Mouse (Mus musculus): Measurements from ENCODE around the gene Smco4. TPM values are rescaled to one million over a fixed set of nuclear protein-coding genes. Genes with fewer than 3 reads are reported as not detected.
"Not testable (repeated sequence)": the region's sequence is repeated elsewhere in the genome, so short reads cannot be mapped to it uniquely, and the experiment has no call there.

The Smco4 gene
- polyA plus RNA-seq, 1 experiment from 2014 or later, result 1.7 TPM

DNA sequence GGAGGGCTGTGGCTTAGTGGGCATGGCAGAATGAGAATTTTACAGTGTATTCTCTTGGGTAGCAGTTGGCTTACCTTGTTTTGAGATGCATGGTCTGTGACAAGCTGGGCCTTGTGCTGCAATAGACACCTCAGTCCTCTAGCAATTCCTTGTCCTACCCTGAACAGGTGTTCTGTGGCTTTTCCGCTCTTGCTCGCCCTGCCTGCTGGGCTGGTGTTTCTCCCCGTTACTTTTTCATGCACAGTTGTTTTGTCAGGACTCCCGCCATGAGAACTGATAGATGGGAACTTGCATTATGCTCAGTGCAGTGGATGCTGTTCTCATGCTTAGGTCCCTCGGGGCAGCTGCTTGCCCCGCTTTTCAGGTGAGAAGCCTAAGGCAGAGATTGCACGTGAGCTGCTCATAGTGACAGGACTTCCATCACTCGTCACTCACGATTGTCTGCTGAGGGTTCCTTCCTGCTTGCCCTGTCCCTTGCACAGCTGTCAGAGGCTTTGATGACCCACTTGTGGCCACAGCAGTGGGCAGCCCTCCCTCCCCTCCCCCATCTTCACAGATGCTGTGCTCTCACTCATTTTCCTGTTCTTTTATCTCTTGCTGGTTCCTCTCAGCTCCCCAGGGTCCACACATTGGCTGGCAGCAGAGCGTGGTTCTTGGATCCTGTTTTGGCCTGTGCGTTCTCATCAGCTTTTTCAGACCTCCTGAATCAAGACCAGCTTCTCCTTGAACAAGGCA is 40.3 kb downstream of the Smco4 start:
- no peak overlapping the region for H3K9ac ChIP-seq
- ATAC-seq (ENCODE audit: low FRiP score), result no peak
- no peaks in the 10 kb centered on the region for H3K9me3 ChIP-seq (replicated peaks)
- no peaks in the 10 kb centered on the region for H3K36me3 ChIP-seq
- H3K4me3 ChIP-seq, result no peak overlapping the region
- WGBS, result 70% methylated on average over 11 of the region's 11 CpGs
- H3K4me1 ChIP-seq, result peaks cover 30% of the 10 kb centered on the region
- peaks cover 3% of the 10 kb centered on the region; the same call in 1 of the 2 replicates for H3K27me3 ChIP-seq
- no peak overlapping the region for H3K4me2 ChIP-seq (replicated peaks)
- H3K27ac ChIP-seq, result no peak overlapping the region

DNA sequence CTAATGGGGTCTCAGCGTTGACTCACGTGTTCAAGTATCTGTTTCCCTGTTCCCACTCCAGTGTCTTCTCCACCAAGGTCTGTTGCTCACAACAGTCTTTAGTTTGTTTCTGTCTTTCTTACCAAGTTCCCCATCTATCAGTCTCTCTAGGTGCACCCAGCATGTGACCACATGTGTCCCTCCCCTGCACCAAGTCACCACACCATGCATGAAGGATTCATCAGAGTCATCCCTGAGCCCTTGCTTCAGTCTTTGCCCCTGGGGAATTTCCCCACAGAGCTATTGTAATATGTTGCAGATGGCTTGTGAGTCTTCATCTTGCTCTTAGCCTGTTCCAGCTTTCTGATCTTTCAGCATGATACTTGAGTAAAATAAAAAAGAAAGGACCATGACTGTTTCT is 40.9 kb downstream of the Smco4 start:
- Histone ChIP-seq H3K4me1 (peaks cover 27% of the 10 kb centered on the region), H3K27me3 (peaks cover 3% of the 10 kb centered on the region; the same call in 1 of the 2 replicates), H3K27ac (no peak overlapping the region), H3K9me3 (replicated peaks) (no peaks in the 10 kb centered on the region), H3K4me2 (replicated peaks) (no peak overlapping the region), H3K36me3 (no peaks in the 10 kb centered on the region), H3K9ac (no peak overlapping the region), H3K4me3 (no peak overlapping the region)
- 81% methylated on average over 2 of the region's 2 CpGs for WGBS
- ATAC-seq (ENCODE audit: low FRiP score), result no peak

DNA sequence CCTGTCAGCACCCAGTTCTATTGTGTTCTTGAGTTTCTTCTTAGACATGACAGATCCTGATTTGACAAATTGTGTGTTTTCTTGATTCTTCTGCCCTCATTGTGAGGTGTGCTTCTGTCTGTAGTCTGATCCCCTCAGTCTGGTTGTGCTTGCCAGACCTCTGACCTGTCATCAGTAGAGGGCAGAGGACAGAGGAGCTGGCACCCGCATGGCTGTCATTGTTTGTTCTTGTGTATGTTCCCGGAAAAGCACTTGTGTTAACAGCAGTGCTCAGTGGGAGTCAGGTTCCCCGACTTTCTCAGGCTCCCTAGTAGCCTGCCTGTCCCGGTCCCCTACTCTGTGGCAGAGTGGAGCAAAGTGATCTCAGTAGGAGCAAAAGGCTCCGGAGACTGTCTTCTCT is 42.2 kb downstream of the Smco4 start:
- ATAC-seq (ENCODE audit: low FRiP score), result no peak
- Histone ChIP-seq H3K27ac (no peak overlapping the region), H3K27me3 (peaks cover 3% of the 10 kb centered on the region; the same call in 1 of the 2 replicates), H3K4me2 (replicated peaks) (no peak overlapping the region), H3K4me1 (peaks cover 15% of the 10 kb centered on the region), H3K36me3 (no peaks in the 10 kb centered on the region), H3K9ac (no peak overlapping the region), H3K9me3 (replicated peaks) (no peaks in the 10 kb centered on the region), H3K4me3 (no peak overlapping the region)
- 30% methylated on average over 5 of the region's 5 CpGs for WGBS

DNA sequence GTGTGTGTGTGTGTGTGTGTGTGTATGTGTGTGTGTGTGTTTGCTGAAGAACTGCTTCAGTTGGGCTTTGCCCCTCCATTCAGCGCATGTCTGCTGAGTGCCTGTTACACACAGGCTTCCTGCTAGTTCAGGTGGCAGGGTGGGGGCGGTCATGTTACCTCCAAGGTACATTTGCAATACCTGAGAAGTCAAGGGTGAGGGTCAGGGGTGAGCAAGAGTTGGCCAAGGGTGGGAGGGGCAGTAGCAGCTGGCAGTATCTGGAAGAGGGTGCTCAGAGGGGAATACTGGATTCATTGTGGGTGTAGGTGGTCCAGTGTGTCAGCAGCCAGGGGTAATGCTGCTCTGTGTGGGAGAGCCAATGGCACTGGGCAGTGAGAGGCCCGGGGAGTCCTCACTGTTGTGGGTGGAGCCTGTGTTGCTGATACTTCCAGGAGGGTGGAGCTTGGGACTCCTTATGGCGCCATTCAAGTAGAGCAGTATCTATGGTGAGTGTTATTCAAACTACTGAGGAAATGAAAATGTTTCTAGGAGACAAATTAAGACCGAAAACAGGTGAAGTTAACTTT is 43.7 kb downstream of the Smco4 start:
- no peaks in the 10 kb centered on the region for H3K9me3 ChIP-seq (replicated peaks)
- no peak overlapping the region for H3K9ac ChIP-seq
- H3K4me1 ChIP-seq, result peaks cover 14% of the 10 kb centered on the region
- peak; percentile 31; the same call in 1 of the 2 replicates for ATAC-seq (ENCODE audit: low FRiP score)
- H3K4me2 ChIP-seq (replicated peaks), result no peak overlapping the region
- H3K27ac ChIP-seq, result no peak overlapping the region
- no peaks in the 10 kb centered on the region for H3K36me3 ChIP-seq
- H3K4me3 ChIP-seq, result no peak overlapping the region
- H3K27me3 ChIP-seq, result peaks cover 3% of the 10 kb centered on the region; the same call in 1 of the 2 replicates
- 90% methylated on average over 5 of the region's 5 CpGs for WGBS

DNA sequence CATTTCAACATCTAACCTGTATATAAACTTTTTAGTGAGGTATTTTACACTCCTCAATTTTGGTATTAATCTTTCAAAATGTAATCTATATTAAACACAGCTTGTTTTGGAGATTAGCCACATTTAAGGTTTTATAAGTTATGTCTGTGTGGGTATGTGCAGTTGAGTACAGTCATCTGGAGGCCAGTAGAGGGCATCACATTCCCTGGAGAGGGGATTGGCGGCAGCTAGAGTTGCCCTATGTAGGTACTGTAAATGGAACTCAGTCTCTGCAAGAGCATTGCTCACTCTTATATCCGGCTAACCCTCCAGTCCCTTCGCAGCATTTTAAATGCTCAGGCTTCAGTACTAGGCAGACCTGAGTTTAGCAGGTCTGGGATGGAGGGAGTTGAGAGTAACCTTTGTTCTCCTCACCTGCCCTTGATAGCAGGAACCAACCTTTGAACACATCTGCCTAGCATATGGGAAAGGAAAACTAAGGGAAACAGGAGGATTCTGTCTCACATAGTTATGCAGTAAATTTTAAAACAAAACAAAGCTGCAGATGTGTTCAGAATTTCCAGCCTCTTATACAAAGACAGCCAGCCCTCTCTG is 44.3 kb downstream of the Smco4 start:
- Histone ChIP-seq H3K9ac (no peak overlapping the region), H3K27ac (no peak overlapping the region), H3K36me3 (no peaks in the 10 kb centered on the region), H3K27me3 (peaks cover 3% of the 10 kb centered on the region; the same call in 1 of the 2 replicates), H3K4me3 (no peak overlapping the region), H3K9me3 (replicated peaks) (no peaks in the 10 kb centered on the region), H3K4me1 (peaks cover 14% of the 10 kb centered on the region), H3K4me2 (replicated peaks) (no peak overlapping the region)
- ATAC-seq (ENCODE audit: low FRiP score), result no peak
- 89% methylated on average over 3 of the region's 3 CpGs for WGBS

DNA sequence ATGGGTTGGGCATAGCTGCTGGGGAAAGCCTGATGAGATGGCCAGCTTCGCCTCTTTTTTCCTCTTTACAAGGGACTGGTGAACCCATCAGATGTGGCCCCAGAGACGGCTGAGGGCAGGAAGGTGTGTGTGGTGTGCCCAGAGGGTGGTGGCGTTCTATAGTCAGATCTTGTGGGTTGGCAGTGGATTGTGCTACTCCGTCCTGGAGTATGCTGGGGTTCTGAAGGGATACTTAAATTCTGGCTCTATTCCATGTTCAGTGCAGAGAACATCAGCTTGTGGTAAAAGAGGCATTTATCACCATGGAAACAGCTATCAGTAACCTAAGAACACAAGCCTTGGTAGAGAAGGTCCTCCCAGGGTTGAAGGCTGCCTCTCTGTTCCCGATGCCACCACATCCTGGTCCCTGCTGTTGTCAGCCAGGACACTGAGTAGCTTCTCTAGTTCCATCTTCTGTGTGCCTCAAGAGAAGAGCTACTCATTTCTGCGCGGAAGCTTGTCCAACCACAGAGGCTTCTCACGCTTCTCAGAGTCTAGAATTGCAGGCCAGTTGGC is 45.8 kb downstream of the Smco4 start:
- Histone ChIP-seq H3K27me3 (peaks cover 3% of the 10 kb centered on the region; the same call in 1 of the 2 replicates), H3K27ac (no peak overlapping the region), H3K4me1 (peaks cover 8% of the 10 kb centered on the region), H3K36me3 (no peaks in the 10 kb centered on the region), H3K9ac (no peak overlapping the region), H3K4me2 (replicated peaks) (no peak overlapping the region), H3K4me3 (no peak overlapping the region), H3K9me3 (replicated peaks) (no peaks in the 10 kb centered on the region)
- no peak for ATAC-seq (ENCODE audit: low FRiP score)
- 89% methylated on average over 8 of the region's 8 CpGs for WGBS

DNA sequence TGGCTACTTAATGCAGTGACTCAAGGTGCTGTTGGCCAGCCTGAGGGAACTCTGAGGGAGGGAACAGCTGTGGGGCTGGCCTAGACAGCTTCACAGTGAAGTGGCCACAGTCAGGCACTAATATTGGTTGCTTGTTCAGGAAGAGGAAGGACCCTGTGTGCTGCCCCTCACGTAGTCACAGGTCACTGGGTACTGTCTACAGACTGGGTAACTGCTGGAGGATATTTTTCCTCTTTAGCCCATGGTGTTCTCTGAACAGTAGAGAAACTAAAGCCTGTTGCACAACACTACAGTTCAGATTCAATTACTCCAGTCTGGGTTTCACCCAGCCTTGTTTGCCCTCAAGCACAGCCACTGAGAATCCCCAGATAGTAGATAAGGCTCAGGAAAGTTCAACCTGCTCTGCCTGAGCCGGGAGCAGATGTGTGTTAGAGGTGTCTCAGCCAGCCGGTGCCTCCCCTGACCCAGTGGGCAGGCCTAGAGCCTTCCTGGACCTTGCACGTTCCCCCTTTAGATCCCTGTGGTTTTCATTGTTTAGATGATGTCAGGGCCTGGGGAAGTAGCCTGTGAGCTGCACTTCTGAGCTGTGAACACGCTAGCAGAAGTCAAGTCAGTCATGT is 48.6 kb downstream of the Smco4 start:
- H3K4me1 ChIP-seq, result no peaks in the 10 kb centered on the region
- no peaks in the 10 kb centered on the region for H3K36me3 ChIP-seq
- H3K9me3 ChIP-seq (replicated peaks), result no peaks in the 10 kb centered on the region
- ATAC-seq (ENCODE audit: low FRiP score), result no peak; the same call in 1 of the 2 replicates
- H3K9ac ChIP-seq, result no peak overlapping the region
- H3K4me3 ChIP-seq, result no peak overlapping the region
- H3K27me3 ChIP-seq, result no peaks in the 10 kb centered on the region
- 69% methylated on average over 5 of the region's 5 CpGs for WGBS
- H3K27ac ChIP-seq, result no peak overlapping the region
- H3K4me2 ChIP-seq (replicated peaks), result no peak overlapping the region

DNA sequence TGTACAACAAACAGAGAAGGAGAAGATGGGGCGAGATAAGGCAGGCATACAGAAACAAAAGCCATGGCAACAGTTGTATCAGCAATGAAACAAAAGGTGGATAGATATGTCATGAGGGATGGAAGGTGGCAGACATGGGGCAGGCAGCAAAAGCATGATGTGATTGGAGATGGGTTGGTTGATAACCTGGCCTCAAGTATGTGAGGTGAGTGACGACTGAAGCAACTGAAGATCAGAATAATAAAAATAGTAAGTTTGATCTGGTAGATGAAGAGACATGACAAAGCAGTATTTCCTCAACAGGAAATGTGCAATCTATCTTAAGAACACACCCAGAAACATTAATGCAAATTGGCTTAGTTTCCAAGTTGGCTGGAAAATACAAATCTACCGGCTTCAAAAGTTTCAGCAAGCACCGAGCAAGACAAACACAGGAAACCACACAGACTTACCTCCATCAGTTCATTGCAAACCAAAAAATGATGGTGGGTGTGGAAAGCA is 57.3 kb downstream of the Smco4 start:
- H3K9me3 ChIP-seq (replicated peaks), result no peaks in the 10 kb centered on the region
- H3K4me3 ChIP-seq, result no peak overlapping the region
- no peak for ATAC-seq (ENCODE audit: low FRiP score)
- no peak overlapping the region for H3K27ac ChIP-seq
- no peaks in the 10 kb centered on the region for H3K36me3 ChIP-seq
- no peak overlapping the region for H3K9ac ChIP-seq
- 86% methylated on average over 4 of the region's 4 CpGs for WGBS
- H3K27me3 ChIP-seq, result no peaks in the 10 kb centered on the region
- no peak overlapping the region for H3K4me2 ChIP-seq (replicated peaks)
- no peaks in the 10 kb centered on the region for H3K4me1 ChIP-seq

DNA sequence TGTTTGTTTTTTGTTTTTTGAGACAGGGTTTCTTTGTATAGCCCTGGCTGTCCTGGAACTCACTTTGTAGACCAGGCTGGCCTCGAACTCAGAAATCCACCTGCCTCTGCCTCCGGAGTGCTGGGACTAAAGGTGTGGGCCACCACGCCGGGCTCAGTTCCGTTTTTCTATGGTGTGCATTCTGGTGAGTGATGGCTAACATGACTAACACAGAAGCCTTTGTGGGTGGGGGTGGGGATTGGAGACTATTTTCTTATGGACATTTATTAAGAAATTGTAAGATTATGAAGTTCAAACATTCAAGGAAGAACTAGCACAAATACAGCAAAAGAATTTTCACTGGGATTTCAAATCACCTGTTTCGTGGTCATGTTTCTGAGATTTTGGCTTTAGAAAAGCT is 57.8 kb downstream of the Smco4 start:
- not testable (repeated sequence) for H3K27me3 ChIP-seq; H3K27ac ChIP-seq; H3K4me3 ChIP-seq; H3K9ac ChIP-seq; H3K4me2 ChIP-seq (replicated peaks); H3K4me1 ChIP-seq; H3K9me3 ChIP-seq (replicated peaks); H3K36me3 ChIP-seq; ATAC-seq (ENCODE audit: low FRiP score)
- 93% methylated on average over 6 of the region's 6 CpGs for WGBS

DNA sequence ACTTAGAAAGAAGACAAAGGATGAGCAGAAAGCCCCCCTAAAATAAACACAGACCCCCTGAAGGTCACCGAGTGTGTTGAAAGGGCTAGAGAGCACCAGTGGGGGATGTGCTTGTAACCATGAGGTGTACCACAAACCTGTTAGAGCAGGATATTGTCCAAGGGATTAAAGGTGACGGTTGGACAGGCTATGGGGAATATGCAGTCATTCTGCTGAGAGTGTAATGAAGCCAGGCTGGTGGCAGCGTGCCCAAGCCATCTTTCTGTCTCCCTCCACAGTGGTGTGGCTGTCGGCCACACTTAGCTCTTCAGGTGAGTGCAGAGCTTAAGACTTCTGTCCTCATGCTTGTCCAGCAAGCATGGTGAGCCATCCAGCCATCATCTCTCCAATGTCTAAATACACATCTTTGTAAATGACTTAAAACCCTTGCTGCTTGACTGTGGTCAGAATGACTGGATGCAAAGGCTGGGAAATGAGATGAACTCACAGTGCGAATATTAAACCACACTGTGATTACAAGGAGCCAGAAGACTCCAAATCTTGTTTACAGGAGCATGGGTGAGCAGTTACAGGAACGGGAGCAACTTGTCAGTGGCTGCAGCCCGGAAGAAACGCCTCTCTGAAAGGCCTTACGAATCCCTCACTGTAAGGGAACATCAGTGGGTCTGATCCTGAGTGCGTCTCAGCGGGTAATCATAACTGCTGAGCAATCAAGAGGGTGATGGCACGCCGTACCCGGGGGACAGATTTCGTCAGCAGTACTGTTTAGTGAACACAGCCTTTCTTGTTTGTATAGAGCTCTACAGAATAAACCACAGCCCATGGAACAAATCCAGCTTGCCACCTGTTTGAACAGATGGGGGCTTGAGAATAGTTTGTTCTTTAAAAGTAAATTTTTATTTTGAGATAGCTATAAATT is 59.0 kb downstream of the Smco4 start:
- WGBS, result 83% methylated on average over 15 of the region's 15 CpGs

DNA sequence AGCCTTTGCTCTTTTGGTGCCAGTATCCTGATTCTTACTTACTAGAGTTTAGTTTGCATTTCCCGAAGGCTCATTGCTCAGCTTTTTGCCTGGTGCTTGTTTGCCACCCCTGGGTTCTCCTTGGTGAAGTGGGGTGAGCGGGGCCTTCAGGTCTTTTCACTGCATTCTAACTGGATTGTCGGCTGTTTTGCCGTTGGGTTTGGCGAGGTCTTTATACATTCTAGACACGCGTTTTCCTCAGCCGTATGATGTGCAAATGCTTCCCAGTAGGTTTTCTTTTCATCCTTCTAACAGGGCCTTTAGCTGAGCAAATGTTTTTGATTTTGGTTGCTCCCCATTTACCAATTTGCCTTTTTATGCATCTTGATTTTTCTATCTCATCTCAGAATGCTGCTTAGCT is 60.1 kb downstream of the Smco4 start:
- Histone ChIP-seq H3K4me2 (replicated peaks) (no peak overlapping the region), H3K27me3 (no peaks in the 10 kb centered on the region), H3K4me1 (no peaks in the 10 kb centered on the region), H3K9me3 (replicated peaks) (no peaks in the 10 kb centered on the region), H3K9ac (no peak overlapping the region), H3K36me3 (no peaks in the 10 kb centered on the region), H3K4me3 (no peak overlapping the region), H3K27ac (no peak overlapping the region)
- ATAC-seq (ENCODE audit: low FRiP score), result no peak
- WGBS, result 72% methylated on average over 8 of the region's 8 CpGs

More for the DNA sequence above, 59.0 kb downstream of the Smco4 start:
- Histone ChIP-seq H3K4me1 (no peaks in the 10 kb centered on the region), H3K27me3 (no peaks in the 10 kb centered on the region), H3K9ac (no peak overlapping the region), H3K4me2 (replicated peaks) (no peak overlapping the region), H3K36me3 (no peaks in the 10 kb centered on the region), H3K9me3 (replicated peaks) (no peaks in the 10 kb centered on the region), H3K27ac (no peak overlapping the region), H3K4me3 (no peak overlapping the region)
- ATAC-seq (ENCODE audit: low FRiP score), result no peak
